ENCODE assay signal across 9 mouse cellular contexts in the genomic region with DNA sequence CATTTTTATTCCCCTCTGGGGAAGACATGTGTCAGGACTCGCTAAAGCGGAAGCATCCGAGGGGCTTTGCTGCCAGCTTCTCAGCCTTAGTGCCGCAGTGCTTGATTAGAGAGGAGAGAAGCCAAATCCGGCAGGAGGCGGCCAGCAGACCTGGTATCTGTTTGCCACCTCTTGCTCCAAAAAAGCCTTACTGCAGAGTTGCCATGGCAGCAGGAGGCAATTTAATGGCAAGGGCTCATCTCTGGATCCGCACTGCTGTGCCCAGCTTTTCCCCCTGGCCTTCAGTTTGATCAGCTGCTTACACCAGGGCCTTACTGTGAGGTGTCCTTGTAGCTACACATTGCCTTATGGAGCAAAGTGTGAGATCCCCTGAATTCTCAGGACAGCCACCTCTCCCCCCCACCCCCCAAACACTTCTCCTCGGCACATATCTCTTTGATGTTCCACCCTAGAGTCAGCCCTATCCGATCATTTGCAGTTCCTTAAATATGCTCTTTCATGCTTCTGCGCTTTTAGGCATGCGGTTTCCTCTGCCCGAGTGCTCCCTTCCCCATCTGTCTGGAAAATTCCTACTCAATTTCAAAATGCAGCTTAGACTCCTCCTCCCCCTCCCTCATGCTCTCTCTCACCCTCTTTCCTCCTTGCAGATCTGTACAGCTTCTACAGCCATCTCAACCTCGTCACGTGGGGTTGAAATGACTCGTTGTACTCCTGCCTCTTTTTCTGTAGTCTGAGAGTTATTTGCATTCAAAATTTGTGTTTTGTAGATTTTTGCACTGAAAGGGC.
A peak's percentile ranks its signal among the peaks of the same experiment; 100 is the strongest.
DNase-seq lines count a peak whose midpoint lies in the region; ATAC-seq and TF ChIP-seq lines count a peak whose summit lies in the region.
"Had no signal": no experiment of that assay in that cellular context is flagged by ENCODE, and none has a peak within 500 bp of the region (broad histone marks: within the 10 kb centered on the region; RNA-seq: fewer than 3 reads in every experiment).

No protein-coding gene starts in this region.

- DNase-seq in gastrocnemius, adult 18-20 months (ENCODE audit: low spot score): peak; percentile 11
- DNase-seq in gastrocnemius, postnatal 25 days: no peak
- DNase-seq in frontal cortex, postnatal 10 days (ENCODE audit: low spot score in 2 of 2): peak; percentile 50 to 60
- peak; percentile 21 to 32 for DNase-seq in kidney, adult 8-10 months
- peak; percentile 85 for DNase-seq in left cerebral cortex, postnatal 4 days

- peak overlapping the region; percentile 3; the same call in 1 of the 2 replicates for H3K4me3 ChIP-seq in bone marrow macrophage, adult 2 months (ENCODE audit: insufficient read depth, low read length)
- H3K4me3 ChIP-seq in olfactory bulb, adult 2 months (ENCODE audit: insufficient read depth, low read depth, low read length): no peak overlapping the region

- intact Hi-C loops in left cerebral cortex, postnatal 4 days (cut with DNase I): no loop called here

- TF ChIP-seq POLR2A in bone marrow macrophage, adult 2 months (IDR thresholded peaks at IDR 0.05; ENCODE audit: borderline replicate concordance, low read depth, low read length): no peak
- TF ChIP-seq POLR2A in olfactory bulb, adult 2 months (IDR thresholded peaks at IDR 0.05; ENCODE audit: insufficient read depth, low read depth, low read length): no peak

- ATAC-seq in erythroid progenitor cell, adult 5-6 weeks (replicated peaks; ENCODE audit: low FRiP score, poor library complexity, severe bottlenecking): no peak

- TF ChIP-seq CTCF in bone marrow macrophage, adult 2 months (IDR thresholded peaks at IDR 0.05; ENCODE audit: low read depth, low read length): no peak
- no peak for TF ChIP-seq CTCF in olfactory bulb, adult 2 months (IDR thresholded peaks at IDR 0.05; ENCODE audit: insufficient read depth, low read depth, low read length)

- H3K4me1 ChIP-seq in bone marrow macrophage, adult 2 months (ENCODE audit: control insufficient read depth, insufficient read depth, low read length): peaks cover 40% of the 10 kb centered on the region
- H3K4me1 ChIP-seq in olfactory bulb, adult 2 months (ENCODE audit: control insufficient read depth, insufficient read depth, low read length): peaks cover 25% of the 10 kb centered on the region

- peak overlapping the region; percentile 81 for H3K27ac ChIP-seq in bone marrow macrophage, adult 2 months (ENCODE audit: insufficient read depth, low read depth, low read length)
- peak overlapping the region; percentile 98 for H3K27ac ChIP-seq in olfactory bulb, adult 2 months (ENCODE audit: insufficient read depth, low read depth, low read length)
- H3K27ac ChIP-seq: liver, embryonic 14.5 days had no signal

- WGBS in olfactory bulb, adult 2 months: 10% methylated on average over 15 of the region's 15 CpGs
